Mouse (Mus musculus) embryonic fibroblast, embryonic 13.5 days (primary cell): ENCODE data around the gene Il1rl2. TPM values are rescaled to one million over a fixed set of nuclear protein-coding genes. Genes with fewer than 3 reads are reported as not detected.

Source experiments
- H3K27ac ChIP-seq: 2 replicates; pipeline ENCODE4 v1.5.1; 2012; ENCODE audit warnings: low read length, control low read depth, inconsistent platforms; ENCODE audit not compliant: insufficient read depth
- H3K4me1 ChIP-seq: 2 replicates; pipeline ENCODE4 v1.6.1; 2011; ENCODE audit warnings: low read length; ENCODE audit not compliant: control insufficient read depth, insufficient read depth
- H3K4me3 ChIP-seq: 2 replicates; pipeline ENCODE4 v1.5.1; 2011; ENCODE audit warnings: mild to moderate bottlenecking, control low read depth, low read length; ENCODE audit not compliant: insufficient read depth
- CTCF ChIP-seq: IDR thresholded peaks from 2 replicates; pipeline ENCODE4 v1.5.1; 2011; ENCODE audit warnings: mild to moderate bottlenecking, control low read depth, low read length, moderate library complexity, borderline replicate concordance; ENCODE audit not compliant: insufficient read depth
- POLR2A ChIP-seq: IDR thresholded peaks from 2 replicates; pipeline ENCODE4 v1.6.1; 2011; ENCODE audit warnings: low read depth, mild to moderate bottlenecking, control low read depth, low read length, moderate library complexity
- polyA plus RNA-seq: library from polyadenylated mRNA; stranded (reverse); fragments of >200 nt; gene quantifications from 2 replicates; pipeline ENCODE4 v1.2.4, GENCODE M21; 2011; ENCODE audit warnings: low read depth; ENCODE audit not compliant: missing spikeins, insufficient read length

Gene Il1rl2
- polyA plus RNA-seq, 1 experiment: 48.1 TPM

GRCm38 (mm10) chr1:40352904-40353286, 28.5 kb downstream of the Il1rl2 start:
- TF ChIP-seq CTCF (no peak), POLR2A (no peak)
- Histone ChIP-seq H3K4me3 (no peak overlapping the region), H3K4me1 (peaks cover 6% of the 10 kb centered on the region; the same call in 1 of the 2 replicates), H3K27ac (no peak overlapping the region)

- TF ChIP-seq CTCF: no peak
- TF ChIP-seq POLR2A: no peak
- peaks cover 10% of the 10 kb centered on the region for H3K4me1 ChIP-seq
- H3K4me3 ChIP-seq: no peak overlapping the region
These were observed 30.3 kb downstream of the Il1rl2 start for GRCm38 (mm10) chr1:40354665-40355064.

GRCm38 (mm10) chr1:40355431-40355843, 31.0 kb downstream of the Il1rl2 start:
- H3K4me1 ChIP-seq: peaks cover 10% of the 10 kb centered on the region
- H3K27ac ChIP-seq: no peak overlapping the region
- H3K4me3 ChIP-seq: no peak overlapping the region
- TF ChIP-seq POLR2A (no peak), CTCF (no peak)

More at GRCm38 (mm10) chr1:40354665-40355064, 30.3 kb downstream of the Il1rl2 start:
- H3K27ac ChIP-seq: no peak overlapping the region

GRCm38 (mm10) chr1:40355904-40356521, 31.6 kb downstream of the Il1rl2 start:
- no peak overlapping the region for H3K27ac ChIP-seq
- TF ChIP-seq CTCF (no peak), POLR2A (no peak)
- H3K4me3 ChIP-seq: no peak overlapping the region
- H3K4me1 ChIP-seq: peaks cover 12% of the 10 kb centered on the region

- H3K27ac ChIP-seq: peak overlapping the region; percentile 75
- peaks cover 8% of the 10 kb centered on the region for H3K4me1 ChIP-seq
- H3K4me3 ChIP-seq: no peak overlapping the region
- no peak for TF ChIP-seq CTCF
- no peak for TF ChIP-seq POLR2A
These were observed 33.5 kb downstream of the Il1rl2 start for GRCm38 (mm10) chr1:40357921-40358320.

- Histone ChIP-seq H3K27ac (peak overlapping the region; percentile 75), H3K4me3 (no peak overlapping the region), H3K4me1 (peaks cover 6% of the 10 kb centered on the region)
- no peak for TF ChIP-seq POLR2A
- TF ChIP-seq CTCF: no peak
These were observed 33.9 kb downstream of the Il1rl2 start for GRCm38 (mm10) chr1:40358351-40358750.

- Histone ChIP-seq H3K4me3 (no peak overlapping the region), H3K4me1 (peaks cover 6% of the 10 kb centered on the region), H3K27ac (peak overlapping the region; percentile 88)
- no peak for TF ChIP-seq POLR2A
- TF ChIP-seq CTCF: no peak
These were observed 34.4 kb downstream of the Il1rl2 start for GRCm38 (mm10) chr1:40358771-40359181.

GRCm38 (mm10) chr1:40359731-40360130, 35.3 kb downstream of the Il1rl2 start:
- TF ChIP-seq CTCF (no peak), POLR2A (no peak)
- Histone ChIP-seq H3K27ac (peak overlapping the region; percentile 88), H3K4me1 (peaks cover 6% of the 10 kb centered on the region), H3K4me3 (no peak overlapping the region)

GRCm38 (mm10) chr1:40360969-40361368, 36.6 kb downstream of the Il1rl2 start:
- H3K4me1 ChIP-seq: peaks cover 6% of the 10 kb centered on the region
- TF ChIP-seq POLR2A: no peak
- TF ChIP-seq CTCF: no peak
- no peak overlapping the region for H3K4me3 ChIP-seq
- H3K27ac ChIP-seq: no peak overlapping the region

GRCm38 (mm10) chr1:40361596-40361995, 37.2 kb downstream of the Il1rl2 start:
- no peak overlapping the region for H3K4me3 ChIP-seq
- H3K4me1 ChIP-seq: peaks cover 6% of the 10 kb centered on the region
- H3K27ac ChIP-seq: no peak overlapping the region
- TF ChIP-seq CTCF: no peak
- TF ChIP-seq POLR2A: no peak

- Histone ChIP-seq H3K4me1 (peaks cover 6% of the 10 kb centered on the region), H3K27ac (no peak overlapping the region), H3K4me3 (no peak overlapping the region)
- TF ChIP-seq POLR2A: no peak
- TF ChIP-seq CTCF: no peak
These were observed 38.4 kb downstream of the Il1rl2 start for GRCm38 (mm10) chr1:40362784-40363183.
